ENCODE assay signal across 13 mouse cellular contexts in the genomic region with DNA sequence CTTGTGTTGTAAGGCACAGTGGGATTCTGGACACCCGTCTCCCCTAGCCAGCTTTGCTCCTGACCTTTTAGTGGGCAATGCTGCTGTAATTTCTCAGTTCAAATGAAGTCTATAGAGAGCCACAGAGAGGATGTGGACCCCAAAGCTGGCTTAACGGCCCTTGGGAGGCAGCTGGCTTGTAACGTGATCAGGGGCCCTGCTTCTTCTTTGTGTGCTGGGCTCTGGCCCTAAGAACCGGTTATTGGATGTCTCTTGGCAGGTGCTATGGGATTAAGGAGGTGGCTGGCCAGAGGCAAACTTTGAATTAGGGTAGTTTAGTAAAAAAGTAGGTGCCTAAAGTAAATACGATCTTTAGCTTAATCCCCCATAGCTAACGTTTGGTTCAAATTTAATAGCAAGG.
"Had no signal": no experiment of that assay in that cellular context is flagged by ENCODE, and none has a peak within 500 bp of the region (broad histone marks: within the 10 kb centered on the region; RNA-seq: fewer than 3 reads in every experiment).

No protein-coding gene starts in this region.

- H3K4me1 ChIP-seq: neural tube, embryonic 15.5 days had no signal

- ATAC-seq: inflammation-experienced regulatory T-cells, adult 6 months; midbrain, embryonic 13.5 days had no signal

- H3K36me3 ChIP-seq: limb, embryonic 15.5 days; midbrain, embryonic 13.5 days; neural tube, embryonic 15.5 days had no signal

- H3K9me3 ChIP-seq: limb, embryonic 15.5 days; midbrain, embryonic 13.5 days; neural tube, embryonic 15.5 days had no signal

- H3K4me2 ChIP-seq: limb, embryonic 15.5 days; midbrain, embryonic 13.5 days; neural tube, embryonic 15.5 days had no signal

- DNase-seq: kidney, adult 11 months; kidney, adult 9 months; kidney, postnatal 36 days; layer of hippocampus, adult 9-11 months; left cerebral cortex, postnatal 4 days; lung, adult 18-20 months; right cerebral cortex, adult 18-20 months; right cerebral cortex, postnatal 25 days had no signal

- H3K9ac ChIP-seq: limb, embryonic 15.5 days; midbrain, embryonic 13.5 days; neural tube, embryonic 15.5 days had no signal

- H3K27ac ChIP-seq: kidney, postnatal 0 days; limb, embryonic 15.5 days; midbrain, embryonic 13.5 days; neural tube, embryonic 15.5 days had no signal

- H3K27me3 ChIP-seq: limb, embryonic 15.5 days; midbrain, embryonic 13.5 days; neural tube, embryonic 15.5 days had no signal

- H3K4me3 ChIP-seq: limb, embryonic 15.5 days; midbrain, embryonic 13.5 days; neural tube, embryonic 15.5 days had no signal
